Mouse (Mus musculus): Measurements from ENCODE around the gene Rnf115. TPM values are rescaled to one million over a fixed set of nuclear protein-coding genes. Genes with fewer than 3 reads are reported as not detected.

The Rnf115 gene
- polyA plus RNA-seq, 1 experiment from 2014 or later, result 53.9 TPM

DNA sequence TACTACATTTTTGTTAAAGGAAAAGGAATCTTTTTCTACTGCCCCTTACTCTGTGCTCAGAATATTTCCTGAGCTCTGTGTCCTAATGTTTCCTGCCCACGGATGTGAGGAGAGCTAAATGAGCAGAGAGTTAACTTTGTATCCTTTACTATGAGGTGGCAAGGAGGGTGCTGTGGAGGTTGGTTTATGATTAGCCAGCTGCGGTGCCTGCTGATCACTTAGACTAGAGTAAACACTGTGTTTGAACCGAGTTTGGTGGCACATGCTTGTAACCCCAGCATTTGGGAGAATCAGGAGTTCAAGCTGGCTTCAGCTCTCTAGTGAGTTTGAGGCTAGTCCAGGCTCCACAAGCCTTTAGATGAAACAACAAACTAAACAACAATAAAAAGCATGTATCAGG lies 49.7 kb downstream of the Rnf115 start:
- Histone ChIP-seq H3K4me1 (ENCODE audit: control insufficient read depth, insufficient read depth, low read length) (no peaks in the 10 kb centered on the region; the same call in 1 of the 2 replicates), H3K4me2 (no peak overlapping the region), H3K27me3 (ENCODE audit: control insufficient read depth, insufficient read depth, low read length) (no peaks in the 10 kb centered on the region), H3K27ac (ENCODE audit: low read depth, low read length) (no peak overlapping the region), H3K4me3 (ENCODE audit: low read depth, low read length) (no peak overlapping the region), H3K9ac (ENCODE audit: low read depth, low read length) (no peak overlapping the region), H3K36me3 (ENCODE audit: control insufficient read depth, insufficient read depth, low read length) (0 out of 2 replicates have a peak, but pooled peaks cover 3% of the 10 kb centered on the region), H3K9me3 (replicated peaks; ENCODE audit: control insufficient read depth, low read length) (no peaks in the 10 kb centered on the region)
- ATAC-seq (replicated peaks; ENCODE audit: insufficient number of reproducible peaks, low FRiP score, low TSS enrichment), result no peak
- 86% methylated on average over 3 of the region's 3 CpGs for WGBS (ENCODE audit: insufficient replicate concordance)

DNA sequence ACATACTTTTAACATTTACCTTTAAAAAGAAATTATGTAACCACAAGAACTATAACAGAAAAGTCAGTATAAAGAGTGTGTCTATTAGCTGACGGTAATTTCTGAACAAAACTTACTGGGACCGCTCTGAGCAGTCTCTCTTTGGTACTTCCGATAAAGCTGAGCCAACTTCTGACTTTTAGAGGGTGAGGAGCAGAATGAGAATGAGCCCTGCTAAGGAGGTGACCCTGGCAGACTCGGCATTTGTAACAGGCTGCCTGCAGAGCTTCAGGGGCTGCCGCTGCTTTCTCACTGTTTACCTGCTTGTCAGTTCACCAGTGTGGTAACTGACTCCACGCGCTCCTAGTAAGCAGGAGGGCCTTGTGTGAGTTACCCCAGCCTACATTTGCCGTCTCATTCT lies 54.8 kb downstream of the Rnf115 start:
- Histone ChIP-seq H3K9ac (ENCODE audit: low read depth, low read length) (no peak overlapping the region), H3K4me3 (ENCODE audit: low read depth, low read length) (no peak overlapping the region), H3K27ac (ENCODE audit: low read depth, low read length) (no peak overlapping the region), H3K36me3 (ENCODE audit: control insufficient read depth, insufficient read depth, low read length) (peaks cover under 1% of the 10 kb centered on the region; the same call in 1 of the 2 replicates), H3K4me1 (ENCODE audit: control insufficient read depth, insufficient read depth, low read length) (no peaks in the 10 kb centered on the region), H3K9me3 (replicated peaks; ENCODE audit: control insufficient read depth, low read length) (no peaks in the 10 kb centered on the region), H3K4me2 (no peak overlapping the region), H3K27me3 (ENCODE audit: control insufficient read depth, insufficient read depth, low read length) (no peaks in the 10 kb centered on the region)
- WGBS (ENCODE audit: insufficient replicate concordance), result 71% methylated on average over 8 of the region's 8 CpGs
- ATAC-seq (replicated peaks; ENCODE audit: insufficient number of reproducible peaks, low FRiP score, low TSS enrichment), result no peak

DNA sequence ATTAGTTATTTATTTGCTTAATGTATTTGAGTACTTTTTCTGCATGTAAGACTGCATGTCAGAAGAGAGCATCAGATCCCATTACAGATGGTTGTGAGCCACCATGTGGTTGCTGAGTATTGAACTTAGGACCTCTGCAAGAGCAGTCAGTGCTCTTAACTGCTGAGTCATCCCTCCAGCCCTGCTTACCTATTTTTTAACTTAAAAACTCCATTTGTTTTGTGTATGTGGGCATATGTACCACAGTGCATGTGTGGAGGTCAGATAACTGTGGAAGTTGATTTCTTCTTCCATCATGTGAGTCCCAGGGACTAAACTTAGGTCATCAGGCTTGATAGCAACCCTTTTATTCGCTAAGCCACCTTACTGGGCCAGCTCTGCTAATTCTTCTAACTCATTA lies 60.3 kb downstream of the Rnf115 start:
- ATAC-seq (replicated peaks; ENCODE audit: insufficient number of reproducible peaks, low FRiP score, low TSS enrichment), result no peak
- Histone ChIP-seq H3K4me3 (ENCODE audit: low read depth, low read length) (no peak overlapping the region), H3K9me3 (replicated peaks; ENCODE audit: control insufficient read depth, low read length) (no peaks in the 10 kb centered on the region), H3K36me3 (ENCODE audit: control insufficient read depth, insufficient read depth, low read length) (peaks cover 3% of the 10 kb centered on the region; the same call in 1 of the 2 replicates), H3K4me2 (no peak overlapping the region), H3K9ac (ENCODE audit: low read depth, low read length) (no peak overlapping the region), H3K4me1 (ENCODE audit: control insufficient read depth, insufficient read depth, low read length) (no peaks in the 10 kb centered on the region), H3K27me3 (ENCODE audit: control insufficient read depth, insufficient read depth, low read length) (no peaks in the 10 kb centered on the region), H3K27ac (ENCODE audit: low read depth, low read length) (no peak overlapping the region)
- 84% methylated on average over 1 of the region's 1 CpGs for WGBS (ENCODE audit: insufficient replicate concordance)

DNA sequence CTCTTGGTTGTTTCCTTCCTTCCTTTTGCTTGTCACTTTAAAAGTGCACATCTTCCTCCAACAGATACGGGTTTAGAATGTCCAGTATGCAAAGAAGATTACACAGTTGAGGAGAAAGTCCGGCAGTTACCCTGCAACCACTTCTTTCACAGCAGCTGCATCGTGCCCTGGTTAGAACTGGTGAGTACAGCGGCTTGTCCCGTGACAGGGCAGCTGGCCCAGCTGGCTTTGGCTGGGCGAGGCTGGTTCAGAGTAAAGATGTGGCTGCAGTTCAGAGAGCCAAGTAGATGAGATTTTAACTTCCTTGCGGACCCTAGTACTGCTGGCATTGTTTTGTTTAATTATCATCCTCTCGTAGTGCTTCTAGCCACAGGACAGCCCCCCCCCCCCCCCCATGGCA lies 61.0 kb downstream of the Rnf115 start:
- Histone ChIP-seq H3K4me2 (no peak overlapping the region), H3K9me3 (replicated peaks; ENCODE audit: control insufficient read depth, low read length) (no peaks in the 10 kb centered on the region), H3K4me1 (ENCODE audit: control insufficient read depth, insufficient read depth, low read length) (no peaks in the 10 kb centered on the region), H3K36me3 (ENCODE audit: control insufficient read depth, insufficient read depth, low read length) (peaks cover 3% of the 10 kb centered on the region; the same call in 1 of the 2 replicates), H3K27me3 (ENCODE audit: control insufficient read depth, insufficient read depth, low read length) (no peaks in the 10 kb centered on the region), H3K27ac (ENCODE audit: low read depth, low read length) (no peak overlapping the region), H3K9ac (ENCODE audit: low read depth, low read length) (no peak overlapping the region), H3K4me3 (ENCODE audit: low read depth, low read length) (no peak overlapping the region)
- ATAC-seq (replicated peaks; ENCODE audit: insufficient number of reproducible peaks, low FRiP score, low TSS enrichment), result no peak
- WGBS (ENCODE audit: insufficient replicate concordance), result 82% methylated on average over 8 of the region's 8 CpGs

DNA sequence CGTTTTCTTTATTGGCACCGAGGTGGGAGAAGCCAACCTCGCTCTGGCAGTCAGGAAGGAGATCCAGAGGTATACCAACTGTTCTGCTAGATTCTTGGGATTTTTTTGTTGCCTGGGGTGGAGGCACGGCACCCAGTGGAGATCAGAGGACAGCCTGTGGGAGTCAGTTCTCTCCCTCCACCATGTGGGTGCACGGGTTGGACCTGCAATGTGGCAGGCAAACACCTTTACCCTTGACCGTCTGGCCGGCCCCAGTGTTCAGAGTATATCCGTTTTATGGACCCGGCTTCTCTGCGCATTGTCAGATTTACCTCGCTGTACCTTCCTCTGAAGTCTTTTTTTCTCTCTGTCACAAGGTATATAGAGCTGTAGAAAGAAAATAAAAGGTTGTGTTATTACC lies 72.8 kb downstream of the Rnf115 start:
- Histone ChIP-seq H3K4me1 (ENCODE audit: control insufficient read depth, insufficient read depth, low read length) (0 out of 2 replicates have a peak, but pooled peaks cover 3% of the 10 kb centered on the region), H3K27me3 (ENCODE audit: control insufficient read depth, insufficient read depth, low read length) (no peaks in the 10 kb centered on the region), H3K9me3 (replicated peaks; ENCODE audit: control insufficient read depth, low read length) (no peaks in the 10 kb centered on the region), H3K9ac (ENCODE audit: low read depth, low read length) (no peak overlapping the region), H3K4me3 (ENCODE audit: low read depth, low read length) (no peak overlapping the region), H3K27ac (ENCODE audit: low read depth, low read length) (no peak overlapping the region), H3K4me2 (no peak overlapping the region), H3K36me3 (ENCODE audit: control insufficient read depth, insufficient read depth, low read length) (peaks cover 2% of the 10 kb centered on the region; the same call in 1 of the 2 replicates)
- WGBS (ENCODE audit: insufficient replicate concordance), result 70% methylated on average over 11 of the region's 11 CpGs
- ATAC-seq (replicated peaks; ENCODE audit: insufficient number of reproducible peaks, low FRiP score, low TSS enrichment), result no peak

DNA sequence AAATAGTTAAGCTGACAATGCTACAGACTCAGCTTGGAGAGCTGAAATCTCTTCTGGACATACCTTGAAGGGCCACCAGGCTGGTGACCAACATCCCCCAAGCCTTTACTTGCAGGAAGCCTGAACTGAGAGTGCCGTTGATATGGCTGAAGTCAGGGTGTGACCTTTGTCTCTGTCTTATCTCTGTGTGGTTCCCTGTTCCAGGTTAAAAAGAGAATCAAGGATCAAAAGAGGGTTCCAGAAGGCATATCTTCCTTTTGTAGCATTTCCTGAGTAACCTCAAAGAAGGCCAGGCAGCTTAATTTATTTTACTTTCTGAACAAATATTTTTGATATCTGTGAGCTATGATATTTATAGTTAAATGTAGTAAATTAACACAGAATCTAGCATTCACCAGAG lies 74.8 kb downstream of the Rnf115 start:
- no peak overlapping the region for H3K27ac ChIP-seq (ENCODE audit: low read depth, low read length)
- H3K9me3 ChIP-seq (replicated peaks; ENCODE audit: control insufficient read depth, low read length), result no peaks in the 10 kb centered on the region
- H3K9ac ChIP-seq (ENCODE audit: low read depth, low read length), result no peak overlapping the region
- no peaks in the 10 kb centered on the region for H3K27me3 ChIP-seq (ENCODE audit: control insufficient read depth, insufficient read depth, low read length)
- no peaks in the 10 kb centered on the region for H3K36me3 ChIP-seq (ENCODE audit: control insufficient read depth, insufficient read depth, low read length)
- no peak overlapping the region for H3K4me2 ChIP-seq
- WGBS (ENCODE audit: insufficient replicate concordance), result 19% methylated on average over 1 of the region's 1 CpGs
- 0 out of 2 replicates have a peak, but pooled peaks cover 3% of the 10 kb centered on the region for H3K4me1 ChIP-seq (ENCODE audit: control insufficient read depth, insufficient read depth, low read length)
- no peak overlapping the region for H3K4me3 ChIP-seq (ENCODE audit: low read depth, low read length)
- no peak for ATAC-seq (replicated peaks; ENCODE audit: insufficient number of reproducible peaks, low FRiP score, low TSS enrichment)

DNA sequence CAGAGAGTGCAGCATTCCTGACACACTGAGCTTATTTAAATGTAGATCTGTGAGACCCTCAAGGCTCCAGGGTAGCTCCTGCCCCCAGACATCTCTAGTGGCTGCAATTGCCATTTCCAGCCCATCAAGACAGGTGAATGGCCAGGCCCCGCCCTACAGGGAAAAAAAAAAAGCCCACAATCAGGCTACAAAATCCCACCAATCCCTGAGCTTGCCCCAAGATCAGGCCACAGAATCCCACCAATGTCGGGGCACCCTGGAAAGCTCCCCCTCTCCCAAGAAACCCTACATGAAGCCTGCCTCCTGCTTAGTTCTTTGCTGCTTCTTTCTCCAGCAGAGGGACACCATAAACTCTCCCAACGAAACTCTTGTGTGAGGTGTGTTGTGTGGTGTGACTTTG lies 80.7 kb downstream of the Rnf115 start:
- Histone ChIP-seq H3K27me3 (ENCODE audit: control insufficient read depth, insufficient read depth, low read length) (peaks cover 2% of the 10 kb centered on the region; the same call in 1 of the 2 replicates), H3K36me3 (ENCODE audit: control insufficient read depth, insufficient read depth, low read length) (no peaks in the 10 kb centered on the region), H3K4me1 (ENCODE audit: control insufficient read depth, insufficient read depth, low read length) (no peaks in the 10 kb centered on the region), H3K27ac (ENCODE audit: low read depth, low read length) (no peak overlapping the region), H3K9me3 (replicated peaks; ENCODE audit: control insufficient read depth, low read length) (no peaks in the 10 kb centered on the region), H3K4me2 (no peak overlapping the region), H3K9ac (ENCODE audit: low read depth, low read length) (no peak overlapping the region), H3K4me3 (ENCODE audit: low read depth, low read length) (no peak overlapping the region)
- 79% methylated on average over 3 of the region's 3 CpGs for WGBS (ENCODE audit: insufficient replicate concordance)
- ATAC-seq (replicated peaks; ENCODE audit: insufficient number of reproducible peaks, low FRiP score, low TSS enrichment), result no peak

DNA sequence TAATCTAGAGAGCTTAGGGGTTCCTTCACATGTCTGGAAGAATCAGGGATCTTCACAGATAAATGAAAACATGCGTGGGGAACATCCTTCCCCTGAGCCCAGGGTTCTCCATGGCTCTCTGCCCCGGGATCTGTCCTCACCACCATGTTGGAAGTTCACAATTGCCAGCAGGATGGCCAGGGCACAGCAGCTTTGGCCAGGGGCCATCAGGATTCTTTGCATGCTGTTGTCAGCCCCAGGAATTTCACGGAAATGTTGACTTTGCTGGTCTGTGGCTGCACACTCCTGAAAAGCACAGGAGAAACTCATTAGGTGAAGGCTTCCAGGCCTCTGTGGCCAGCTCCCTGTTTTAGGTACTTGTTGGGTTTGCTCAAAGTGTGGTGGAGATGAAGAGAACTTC lies 81.2 kb downstream of the Rnf115 start:
- H3K9ac ChIP-seq (ENCODE audit: low read depth, low read length), result no peak overlapping the region
- WGBS (ENCODE audit: insufficient replicate concordance), result 67% methylated on average over 3 of the region's 3 CpGs
- no peaks in the 10 kb centered on the region for H3K9me3 ChIP-seq (replicated peaks; ENCODE audit: control insufficient read depth, low read length)
- no peak overlapping the region for H3K4me2 ChIP-seq
- ATAC-seq (replicated peaks; ENCODE audit: insufficient number of reproducible peaks, low FRiP score, low TSS enrichment), result no peak
- peaks cover 2% of the 10 kb centered on the region; the same call in 1 of the 2 replicates for H3K27me3 ChIP-seq (ENCODE audit: control insufficient read depth, insufficient read depth, low read length)
- no peak overlapping the region for H3K4me3 ChIP-seq (ENCODE audit: low read depth, low read length)
- no peaks in the 10 kb centered on the region for H3K36me3 ChIP-seq (ENCODE audit: control insufficient read depth, insufficient read depth, low read length)
- no peak overlapping the region for H3K27ac ChIP-seq (ENCODE audit: low read depth, low read length)
- peaks cover 4% of the 10 kb centered on the region for H3K4me1 ChIP-seq (ENCODE audit: control insufficient read depth, insufficient read depth, low read length)

DNA sequence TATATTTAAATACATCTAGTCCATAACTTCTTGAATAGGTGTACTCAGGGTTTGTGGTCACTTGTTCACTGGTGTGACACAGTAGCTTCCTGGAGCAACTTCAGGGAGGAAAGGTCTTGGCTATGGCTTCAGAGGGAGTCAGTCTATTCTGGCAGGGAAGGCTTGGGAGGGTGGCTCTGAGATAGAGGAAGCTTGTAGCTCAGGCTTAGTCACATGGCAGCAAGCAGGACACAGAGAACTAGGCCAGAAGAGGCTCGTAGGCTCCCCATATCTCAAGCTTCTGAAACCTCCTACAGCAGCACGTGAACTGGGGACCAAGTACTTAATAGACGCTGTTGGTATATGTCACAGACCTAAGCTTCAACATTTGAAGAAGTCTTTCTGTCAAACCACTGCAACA lies 83.8 kb downstream of the Rnf115 start:
- no peak for ATAC-seq (replicated peaks; ENCODE audit: insufficient number of reproducible peaks, low FRiP score, low TSS enrichment)
- no peak overlapping the region for H3K27ac ChIP-seq (ENCODE audit: low read depth, low read length)
- no peaks in the 10 kb centered on the region for H3K9me3 ChIP-seq (replicated peaks; ENCODE audit: control insufficient read depth, low read length)

More for the DNA sequence above, 83.8 kb downstream of the Rnf115 start:
- no peak overlapping the region for H3K4me2 ChIP-seq
- no peak overlapping the region for H3K9ac ChIP-seq (ENCODE audit: low read depth, low read length)
- H3K4me3 ChIP-seq (ENCODE audit: low read depth, low read length), result no peak overlapping the region
- 65% methylated on average over 3 of the region's 3 CpGs for WGBS (ENCODE audit: insufficient replicate concordance)
- peaks cover 8% of the 10 kb centered on the region for H3K4me1 ChIP-seq (ENCODE audit: control insufficient read depth, insufficient read depth, low read length)
- no peaks in the 10 kb centered on the region for H3K36me3 ChIP-seq (ENCODE audit: control insufficient read depth, insufficient read depth, low read length)
- H3K27me3 ChIP-seq (ENCODE audit: control insufficient read depth, insufficient read depth, low read length), result peaks cover 2% of the 10 kb centered on the region; the same call in 1 of the 2 replicates
